Mouse (Mus musculus) embryonic facial prominence, embryonic 13.5 days (tissue): ENCODE results near the gene Hoxa1. TPM values are rescaled to one million over a fixed set of nuclear protein-coding genes. Genes with fewer than 3 reads are reported as not detected.

ENCODE experiments used
- ATAC-seq: fragments of 200-750 bp; cut with Nextera tagmentation; 2 replicates; pipeline ENCODE4 v1.8.0; 2017; ENCODE audit warnings: low read depth; ENCODE audit not compliant: insufficient number of reproducible peaks, insufficient read depth, low FRiP score, low TSS enrichment
- H3K27ac ChIP-seq: fragments of 300-500 bp; sonication (generic); 2 replicates; pipeline ENCODE4 v1.5.1; 2015; ENCODE audit warnings: moderate library complexity, mild to moderate bottlenecking, inconsistent platforms
- H3K27me3 ChIP-seq: fragments of 300-500 bp; sonication (generic); 2 replicates; pipeline ENCODE4 v1.6.1; 2015; ENCODE audit warnings: mild to moderate bottlenecking, inconsistent platforms
- H3K36me3 ChIP-seq: fragments of 300-500 bp; sonication (generic); 2 replicates; pipeline ENCODE4 v1.6.1; 2015; ENCODE audit warnings: mild to moderate bottlenecking, inconsistent platforms
- H3K4me1 ChIP-seq: fragments of 300-500 bp; sonication (generic); 2 replicates; pipeline ENCODE4 v1.6.1; 2015; ENCODE audit warnings: inconsistent platforms
- H3K4me2 ChIP-seq: fragments of 300-500 bp; sonication (generic); 2 replicates; pipeline ENCODE4 v1.6.1; 2015; ENCODE audit warnings: moderate library complexity, mild to moderate bottlenecking, inconsistent platforms
- H3K4me3 ChIP-seq: fragments of 300-500 bp; sonication (generic); 2 replicates; pipeline ENCODE4 v1.5.1; 2015; ENCODE audit warnings: mild to moderate bottlenecking, inconsistent platforms
- H3K9ac ChIP-seq: fragments of 300-500 bp; sonication (generic); 2 replicates; pipeline ENCODE4 v1.6.1; 2015; ENCODE audit warnings: mild to moderate bottlenecking, inconsistent platforms
- H3K9me3 ChIP-seq: fragments of 300-500 bp; sonication (generic); 2 replicates; pipeline ENCODE4 v1.6.1; 2016; ENCODE audit warnings: inconsistent platforms
- WGBS: fragments of 180-500 bp; shearing (Covaris S2); methylation state at CpG from one replicate; pipeline ENCODE4 v1.1.7; 2015; ENCODE audit warnings: mixed read lengths; 5-methylcytosine and 5-hydroxymethylcytosine counted together
- polyA plus RNA-seq: library from polyadenylated mRNA; unstranded; fragments of >200 nt; fragmentation: Nextera tagmentation; extraction: Ambion mirVana; gene quantifications from 2 replicates; pipeline ENCODE4 v1.2.1, GENCODE M21; 2015

Hoxa1 gene
- 0.21 and 0.84 TPM in 2 replicates for polyA plus RNA-seq

DNA sequence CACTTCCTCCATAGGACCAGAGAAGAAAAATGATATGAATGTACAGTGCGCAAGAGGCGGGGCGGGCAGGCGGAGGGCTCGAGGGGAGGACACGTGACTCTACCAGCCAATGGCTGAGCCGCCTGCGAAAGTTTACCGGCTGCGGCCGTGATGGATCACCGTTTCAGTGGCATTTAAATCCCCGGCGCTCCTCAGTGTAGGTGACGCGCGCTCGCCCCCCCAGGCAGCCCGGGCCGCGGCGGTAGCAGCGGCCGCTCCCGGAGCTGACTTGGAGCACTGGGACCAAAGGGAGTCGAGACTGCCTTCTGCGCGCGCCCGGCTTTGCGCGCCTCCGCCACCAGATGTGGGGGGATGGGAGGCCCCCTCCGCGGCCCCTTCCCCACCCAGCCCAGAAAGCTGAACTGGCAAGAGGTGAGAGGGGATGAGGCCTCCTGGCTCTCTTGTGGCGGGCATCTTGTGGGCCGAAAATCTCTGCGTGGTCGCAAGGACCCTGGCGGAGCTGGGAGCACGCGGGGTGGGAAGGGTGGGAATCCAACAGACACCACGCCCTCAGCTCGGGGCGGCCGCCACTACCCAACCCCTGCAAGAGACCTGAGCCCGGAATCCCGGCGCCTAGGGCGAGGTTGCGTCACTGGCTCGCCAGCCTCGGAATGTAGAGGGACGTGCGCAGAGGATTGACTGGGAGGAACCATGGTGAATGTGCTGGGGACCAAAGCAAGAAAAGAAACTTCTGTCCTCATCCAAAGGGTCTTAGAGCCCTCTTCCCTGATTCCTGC, at the start of gene Hoxa1:
Hoxa1 (minus strand) TSS at position 42 of the 776 bp plus-strand sequence.
- WGBS: under 1% methylated on average over 55 of the region's 55 CpGs
- Histone ChIP-seq H3K9me3 (no peaks in the 10 kb centered on the region), H3K9ac (peak within 1 kb of the TSS; percentile 59), H3K36me3 (no peaks in the 10 kb centered on the region), H3K4me1 (peaks cover 15% of the 10 kb centered on the region), H3K4me3 (peak within 1 kb of the TSS; percentile 57), H3K4me2 (peak within 1 kb of the TSS; percentile 97), H3K27ac (no peak within 1 kb of the TSS), H3K27me3 (peaks cover 98% of the 10 kb centered on the region)
- ATAC-seq: peak; percentile 76

DNA sequence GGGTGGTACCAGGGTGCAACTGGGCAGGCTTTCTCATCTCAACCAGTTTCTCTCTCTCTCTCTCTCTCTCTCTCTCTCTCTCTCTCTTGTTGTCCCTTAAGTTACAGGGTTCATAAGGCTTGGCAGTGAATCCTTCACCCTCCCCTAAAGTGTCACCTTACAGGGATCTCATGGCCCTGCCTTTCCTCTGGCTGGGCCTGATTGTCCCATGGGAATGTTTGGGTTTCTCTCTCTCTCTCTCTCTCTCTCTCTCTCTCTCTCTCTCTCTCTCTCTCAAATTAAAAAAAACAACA, 49.5 kb upstream of the Hoxa1 start:
- no peak overlapping the region for H3K4me3 ChIP-seq
- H3K36me3 ChIP-seq: no peaks in the 10 kb centered on the region
- H3K27ac ChIP-seq: no peak overlapping the region
- H3K9me3 ChIP-seq: no peaks in the 10 kb centered on the region
- H3K9ac ChIP-seq: no peak overlapping the region
- H3K4me1 ChIP-seq: peaks cover 20% of the 10 kb centered on the region
- ATAC-seq: no peak
- H3K4me2 ChIP-seq: no peak overlapping the region
- H3K27me3 ChIP-seq: peaks cover 100% of the 10 kb centered on the region

DNA sequence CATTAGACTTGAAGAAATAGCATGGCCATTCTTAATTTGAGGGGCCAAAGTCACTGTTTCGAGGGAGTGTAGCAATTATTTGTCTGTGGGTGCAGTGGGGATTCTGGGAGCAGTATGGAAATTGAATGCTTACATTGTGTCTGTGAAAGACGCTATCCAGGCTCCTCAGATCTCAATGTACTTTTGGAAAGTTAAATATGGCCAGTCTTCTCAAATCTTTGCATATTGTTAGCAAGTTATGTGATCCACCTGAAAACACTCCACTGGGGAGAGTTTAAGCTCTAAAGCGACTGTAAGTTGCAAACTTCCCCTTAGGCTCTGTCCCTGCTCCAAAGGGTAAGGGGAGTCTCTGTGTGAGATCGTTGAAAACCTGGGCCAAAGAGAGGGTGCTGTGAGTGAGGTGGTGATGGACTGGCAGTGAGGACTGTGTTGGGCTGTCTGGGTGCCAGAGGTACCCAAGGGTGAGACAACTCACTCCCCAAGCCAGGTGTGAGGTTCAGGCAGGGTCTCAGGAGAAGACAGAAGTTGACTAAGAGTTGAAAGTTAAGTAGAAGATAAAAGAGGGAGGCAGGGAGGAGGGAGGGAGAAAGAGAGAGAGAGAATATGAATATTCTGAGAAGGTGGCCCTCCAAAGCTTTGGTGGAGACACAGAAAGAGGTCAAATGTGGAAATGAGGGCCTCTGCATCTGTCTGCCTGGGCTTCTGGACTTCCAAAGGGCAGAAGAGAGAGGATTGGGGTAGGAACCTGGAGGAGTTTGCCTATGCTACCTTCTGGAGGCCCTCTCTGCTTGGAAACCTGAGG, 49.0 kb upstream of the Hoxa1 start:
- ATAC-seq: no peak
- Histone ChIP-seq H3K9me3 (no peaks in the 10 kb centered on the region), H3K9ac (no peak overlapping the region), H3K4me3 (no peak overlapping the region), H3K4me1 (peaks cover 20% of the 10 kb centered on the region), H3K27me3 (peaks cover 100% of the 10 kb centered on the region), H3K4me2 (no peak overlapping the region), H3K27ac (no peak overlapping the region), H3K36me3 (no peaks in the 10 kb centered on the region)
- 2% methylated on average over 4 of the region's 4 CpGs for WGBS

DNA sequence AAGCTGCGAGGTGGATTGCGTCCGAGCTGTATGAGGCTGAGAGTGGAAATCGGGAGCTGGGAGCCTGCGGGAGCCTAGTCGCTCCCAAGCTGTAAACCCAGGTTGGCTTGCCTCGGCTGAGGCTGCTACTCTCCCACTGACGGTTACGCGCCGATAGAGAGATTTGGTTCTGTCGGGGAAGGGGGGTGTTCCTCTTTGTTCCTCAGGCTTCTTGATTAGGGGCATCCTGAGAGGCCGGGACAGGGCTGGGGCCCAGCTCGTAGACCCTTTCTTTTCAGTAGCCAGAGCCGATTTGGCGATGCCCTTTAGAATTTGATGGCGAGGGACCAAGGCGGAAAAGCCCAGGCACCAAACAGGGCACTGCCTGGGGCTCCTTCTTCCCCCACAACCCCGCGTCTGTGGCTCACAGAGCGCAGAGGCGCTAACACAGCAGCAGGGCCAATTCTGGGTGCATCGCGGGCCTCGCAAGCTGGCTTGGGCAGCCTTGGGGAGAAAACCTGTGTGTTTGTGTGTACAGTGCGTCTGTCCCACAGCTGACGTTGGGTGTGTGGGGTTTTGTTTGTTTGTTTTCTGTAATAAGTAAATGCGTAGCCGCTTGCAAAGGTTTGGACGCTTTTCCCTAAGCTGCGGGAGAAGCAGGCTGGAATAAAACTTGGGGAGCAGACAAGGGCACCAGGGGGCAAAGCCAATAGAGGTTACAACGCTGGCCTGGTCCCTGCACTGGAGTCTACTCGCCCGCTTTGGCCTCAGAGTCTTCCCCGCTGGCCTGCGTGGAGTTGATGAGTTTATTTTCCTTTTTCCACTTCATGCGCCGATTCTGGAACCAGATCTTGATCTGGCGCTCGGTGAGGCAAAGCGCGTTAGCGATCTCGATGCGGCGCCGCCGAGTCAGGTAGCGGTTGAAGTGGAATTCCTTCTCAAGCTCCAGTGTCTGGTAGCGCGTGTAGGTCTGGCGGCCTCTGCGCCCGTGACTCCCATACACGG, 47.8 kb upstream of the Hoxa1 start:
- H3K27ac ChIP-seq: no peak overlapping the region
- under 1% methylated on average over 55 of the region's 55 CpGs for WGBS
- no peak for ATAC-seq
- H3K36me3 ChIP-seq: no peaks in the 10 kb centered on the region
- H3K9ac ChIP-seq: no peak overlapping the region
- H3K9me3 ChIP-seq: no peaks in the 10 kb centered on the region
- no peak overlapping the region for H3K4me2 ChIP-seq
- no peak overlapping the region for H3K4me3 ChIP-seq
- H3K4me1 ChIP-seq: peaks cover 12% of the 10 kb centered on the region
- peaks cover 100% of the 10 kb centered on the region for H3K27me3 ChIP-seq

DNA sequence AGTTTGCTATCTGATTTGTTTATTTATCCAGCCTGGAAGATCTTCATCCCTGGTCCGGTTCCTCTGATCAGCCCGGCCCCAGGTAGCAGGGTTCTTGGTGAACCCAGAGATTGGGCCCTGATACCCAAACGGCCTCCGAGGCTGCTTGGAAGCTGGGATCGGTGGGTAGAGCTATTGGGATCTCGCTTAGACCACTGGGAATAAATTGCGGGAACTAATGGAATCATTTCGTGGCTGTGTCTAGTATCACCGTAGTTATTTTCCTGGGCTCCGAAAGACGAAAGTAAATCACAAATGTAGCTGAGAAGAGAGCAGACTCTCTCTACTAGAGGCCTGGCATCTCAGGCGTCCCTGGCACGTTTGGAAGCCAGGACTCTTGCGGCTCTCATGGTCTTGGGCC, 47.1 kb upstream of the Hoxa1 start:
- H3K27ac ChIP-seq: no peak overlapping the region
- H3K4me2 ChIP-seq: no peak overlapping the region
- ATAC-seq: no peak
- peaks cover 100% of the 10 kb centered on the region for H3K27me3 ChIP-seq
- H3K9me3 ChIP-seq: no peaks in the 10 kb centered on the region
- peaks cover 12% of the 10 kb centered on the region for H3K4me1 ChIP-seq
- WGBS: 5% methylated on average over 14 of the region's 14 CpGs
- no peak overlapping the region for H3K9ac ChIP-seq
- no peak overlapping the region for H3K4me3 ChIP-seq
- no peaks in the 10 kb centered on the region for H3K36me3 ChIP-seq

DNA sequence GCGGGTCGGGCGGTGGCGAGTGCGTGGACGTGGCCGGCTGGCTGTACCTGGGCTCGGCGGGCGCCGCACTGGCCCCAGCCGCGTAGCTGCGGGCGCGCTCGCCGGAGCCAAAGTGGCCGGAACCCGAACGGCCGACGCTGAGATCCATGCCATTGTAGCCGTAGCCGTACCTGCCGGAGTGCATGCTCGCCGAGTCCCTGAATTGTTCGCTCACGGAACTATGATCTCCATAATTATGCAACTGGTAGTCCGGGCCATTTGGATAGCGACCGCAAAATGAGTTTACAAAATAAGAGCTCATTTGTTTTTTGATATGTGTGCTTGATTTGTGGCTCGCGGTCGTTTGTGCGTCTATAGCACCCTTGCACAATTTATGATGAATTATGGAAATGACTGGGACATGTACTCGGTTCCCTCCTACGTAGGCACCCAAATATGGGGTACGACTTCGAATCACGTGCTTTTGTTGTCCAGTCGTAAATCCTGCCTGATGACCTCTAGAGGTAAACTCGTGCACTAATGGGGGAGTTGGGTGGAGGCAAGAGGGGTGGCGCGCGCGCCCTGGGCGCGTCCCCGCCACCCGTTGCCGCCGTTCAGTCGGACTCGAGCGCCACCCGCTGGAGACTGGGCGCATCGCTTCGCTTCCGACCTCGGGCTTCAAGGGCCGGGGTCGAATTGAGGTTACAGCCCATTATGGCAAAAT, 46.1 kb upstream of the Hoxa1 start, which contains the start of gene Hoxa5:
Hoxa5 (minus strand) TSS at position 538 of the 703 bp plus-strand sequence.
- Histone ChIP-seq H3K36me3 (no peaks in the 10 kb centered on the region), H3K4me3 (peak within 1 kb of the TSS; percentile 23), H3K27me3 (peaks cover 100% of the 10 kb centered on the region), H3K27ac (no peak within 1 kb of the TSS), H3K4me2 (peak within 1 kb of the TSS; percentile 46), H3K9ac (no peak within 1 kb of the TSS), H3K9me3 (no peaks in the 10 kb centered on the region), H3K4me1 (peaks cover 12% of the 10 kb centered on the region)
- no peak for ATAC-seq
- WGBS: under 1% methylated on average over 65 of the region's 65 CpGs

DNA sequence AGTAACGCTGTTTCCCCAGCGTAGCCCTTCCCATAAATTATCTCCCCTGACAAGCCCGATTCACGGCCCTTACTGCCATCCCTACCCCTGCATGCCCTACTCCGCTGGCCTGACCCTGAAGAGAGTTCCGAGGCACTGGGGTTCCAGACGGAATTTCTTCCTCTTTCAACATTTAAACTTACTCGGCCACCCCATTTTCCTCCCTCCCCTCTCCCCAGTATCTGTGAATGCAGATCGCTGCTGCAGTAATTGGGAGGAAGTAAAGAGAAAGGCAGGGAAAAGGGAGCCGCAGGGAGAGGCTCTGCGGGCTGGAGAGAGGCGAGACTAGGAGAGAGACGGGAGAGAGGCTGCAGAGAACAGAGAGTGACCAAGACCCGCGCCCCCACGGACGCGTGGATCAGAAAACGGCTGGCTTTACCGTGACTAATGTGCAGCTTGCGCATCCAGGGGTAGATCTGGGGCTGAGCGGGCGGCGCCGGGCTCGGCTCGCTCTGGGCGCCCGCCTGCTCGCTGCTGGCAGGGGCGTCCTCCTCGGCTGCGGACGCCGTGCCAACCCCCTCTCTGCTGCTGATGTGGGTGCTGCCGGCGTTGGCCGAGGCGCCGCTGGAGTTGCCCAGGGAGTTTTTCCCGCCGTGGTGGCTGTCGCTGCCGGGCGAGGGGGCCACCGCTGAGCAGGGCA, 45.4 kb upstream of the Hoxa1 start:
- H3K4me2 ChIP-seq: peak overlapping the region; percentile 46
- H3K36me3 ChIP-seq: no peaks in the 10 kb centered on the region
- ATAC-seq: no peak
- no peak overlapping the region for H3K27ac ChIP-seq
- peaks cover 100% of the 10 kb centered on the region for H3K27me3 ChIP-seq
- H3K4me3 ChIP-seq: peak overlapping the region; percentile 23
- peaks cover 12% of the 10 kb centered on the region for H3K4me1 ChIP-seq
- no peaks in the 10 kb centered on the region for H3K9me3 ChIP-seq
- no peak overlapping the region for H3K9ac ChIP-seq
- WGBS: under 1% methylated on average over 46 of the region's 46 CpGs

DNA sequence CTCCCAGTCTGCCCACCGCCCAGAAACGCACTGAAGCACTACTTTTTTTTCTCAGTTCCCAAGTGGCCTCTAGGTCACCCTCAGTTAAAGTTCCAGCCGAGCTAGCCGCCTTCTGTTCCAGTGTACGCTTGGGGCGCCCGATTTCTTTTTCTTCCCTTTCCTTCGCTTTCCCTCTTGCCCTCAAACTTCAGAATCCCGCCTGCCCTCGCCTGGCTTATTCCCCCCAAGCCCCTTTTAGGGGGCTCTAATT, 44.9 kb upstream of the Hoxa1 start:
- Histone ChIP-seq H3K36me3 (no peaks in the 10 kb centered on the region), H3K27me3 (peaks cover 100% of the 10 kb centered on the region), H3K4me2 (no peak overlapping the region; the same call in 1 of the 2 replicates), H3K4me1 (peaks cover 12% of the 10 kb centered on the region), H3K4me3 (peak overlapping the region; percentile 23; the same call in 1 of the 2 replicates), H3K9ac (no peak overlapping the region), H3K27ac (no peak overlapping the region), H3K9me3 (no peaks in the 10 kb centered on the region)
- 1% methylated on average over 10 of the region's 10 CpGs for WGBS
- no peak for ATAC-seq

DNA sequence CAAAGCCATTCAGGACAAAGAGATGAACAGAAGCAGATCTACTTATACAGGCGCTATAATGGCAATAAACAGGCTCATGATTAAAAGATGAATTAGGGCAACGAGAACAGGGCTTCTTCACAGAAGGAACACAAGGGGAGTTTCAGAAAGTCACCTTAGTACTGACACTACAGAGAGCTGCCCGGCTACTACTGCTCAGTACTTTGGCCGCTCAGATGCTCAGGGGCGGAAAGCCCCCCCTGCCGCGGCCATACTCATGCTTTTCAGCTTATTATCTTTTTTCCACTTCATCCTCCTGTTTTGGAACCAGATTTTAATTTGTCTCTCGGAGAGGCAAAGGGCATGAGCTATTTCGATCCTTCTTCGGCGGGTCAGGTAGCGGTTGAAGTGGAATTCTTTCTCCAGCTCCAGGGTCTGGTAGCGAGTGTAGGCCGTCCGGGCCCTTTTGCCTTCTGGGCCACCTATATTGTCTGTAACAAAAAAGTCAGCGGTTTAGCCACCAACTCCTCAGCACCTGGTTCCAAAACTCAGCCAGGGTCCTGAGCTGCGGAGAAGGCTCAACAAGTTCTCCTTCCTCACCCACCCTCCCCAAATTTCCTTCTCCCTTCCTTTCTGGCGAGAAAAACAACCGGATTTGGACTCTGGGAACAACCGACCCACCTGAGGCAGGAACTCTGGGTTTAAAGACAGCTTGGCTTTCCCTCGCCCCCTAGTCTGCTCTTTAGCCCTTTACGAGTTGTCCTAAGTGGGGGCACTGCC, 44.4 kb upstream of the Hoxa1 start:
- Histone ChIP-seq H3K36me3 (no peaks in the 10 kb centered on the region), H3K27me3 (peaks cover 100% of the 10 kb centered on the region), H3K9me3 (no peaks in the 10 kb centered on the region), H3K4me1 (peaks cover 12% of the 10 kb centered on the region), H3K4me3 (no peak overlapping the region), H3K27ac (no peak overlapping the region), H3K4me2 (no peak overlapping the region), H3K9ac (no peak overlapping the region)
- no peak for ATAC-seq
- 3% methylated on average over 22 of the region's 22 CpGs for WGBS

DNA sequence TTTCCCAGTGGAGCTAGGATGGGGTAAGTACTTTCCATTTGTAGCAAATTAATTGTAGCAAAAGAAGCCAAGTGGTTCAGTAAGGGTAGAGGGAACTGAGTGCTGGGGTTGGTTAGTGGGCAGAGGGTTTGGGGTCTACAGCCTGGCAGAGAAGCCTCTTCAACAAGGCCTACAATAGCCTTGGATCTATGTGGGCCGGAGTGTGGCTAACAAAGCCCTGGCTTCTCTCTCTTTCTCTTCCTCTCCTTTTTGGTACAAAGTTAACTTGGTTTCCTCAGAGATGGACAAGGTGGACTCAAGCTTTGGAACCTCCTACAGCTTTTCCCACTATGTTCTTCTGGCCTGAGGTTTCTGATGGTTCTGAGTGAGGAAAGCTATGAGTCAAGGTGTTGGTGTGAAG, 43.2 kb upstream of the Hoxa1 start:
- 9% methylated on average over 1 of the region's 1 CpGs for WGBS
- H3K9me3 ChIP-seq: no peaks in the 10 kb centered on the region
- H3K9ac ChIP-seq: no peak overlapping the region
- H3K27me3 ChIP-seq: peaks cover 100% of the 10 kb centered on the region
- no peak overlapping the region for H3K27ac ChIP-seq
- no peak for ATAC-seq
- H3K4me1 ChIP-seq: peaks cover 12% of the 10 kb centered on the region
- H3K4me3 ChIP-seq: no peak overlapping the region
- H3K36me3 ChIP-seq: no peaks in the 10 kb centered on the region
- no peak overlapping the region for H3K4me2 ChIP-seq
